Mouse (Mus musculus) left cerebral cortex, postnatal 10 days (tissue): ENCODE data around the gene Pigt. TPM values are rescaled to one million over a fixed set of nuclear protein-coding genes. Genes with fewer than 3 reads are reported as not detected.
A peak's percentile ranks its signal among the peaks of the same experiment; 100 is the strongest.

Experiments used
- DNase-seq, 2 experiments: peaks; one replicate each; pipeline ENCODE4 v3.0.0; 2021 to 2022; ENCODE audit warnings: low spot score in 2 of 2, mixed read lengths in 1 of 2; ENCODE audit errors: extremely low spot score in 1 of 2
- intact Hi-C: fragments of 180-260 bp; cut with DNase I; formaldehyde crosslinking; loops from one replicate; pipeline ENCODE4 v1.15.1; 2025
- total RNA-seq, 2 experiments: library from RNA; stranded (reverse); gene quantifications; 2 replicates each; pipeline ENCODE4 v1.2.3; 2021

The Pigt gene
- 100 to 1,000 TPM; 119 to 124 TPM for total RNA-seq

DNA sequence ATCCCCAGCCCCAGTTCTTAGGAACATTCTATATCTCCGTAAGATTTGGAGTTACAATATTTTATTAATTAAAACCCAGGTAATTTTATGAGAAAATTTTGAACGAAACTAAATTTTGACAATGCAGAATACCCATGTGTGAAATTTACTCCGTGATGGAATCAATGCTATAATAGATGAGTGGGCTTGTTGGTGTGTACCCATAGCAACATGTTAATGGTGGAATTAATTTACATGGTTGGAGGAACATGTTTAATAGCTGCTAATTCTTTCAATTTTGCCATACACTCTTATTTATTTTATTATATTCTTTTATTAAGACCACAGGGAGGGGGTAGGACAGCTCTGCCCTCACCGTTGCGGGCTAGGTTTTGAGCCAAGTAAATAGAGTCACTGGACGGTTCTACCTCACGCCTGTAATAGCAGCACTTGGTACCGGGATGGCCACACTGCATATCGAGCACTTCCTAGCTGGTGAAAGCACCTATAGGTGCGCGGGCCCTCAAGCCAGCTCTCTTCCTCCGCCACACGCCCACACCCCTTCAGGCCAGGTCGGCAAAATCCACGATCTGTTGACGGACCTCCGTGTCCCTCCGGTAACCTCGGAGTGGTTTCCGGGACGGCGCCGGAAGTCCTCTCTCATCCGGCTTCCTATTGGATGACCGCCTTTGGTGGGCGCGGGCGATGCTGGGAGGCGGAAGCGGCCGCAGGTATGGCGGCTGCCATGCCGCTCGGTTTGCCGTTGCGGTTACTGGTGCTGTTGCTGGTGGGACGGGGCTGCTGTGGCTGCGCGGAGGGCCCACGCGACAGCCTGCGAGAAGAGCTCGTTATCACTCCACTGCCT is at the start of gene Pigt:
TSS of gene Pigt (plus strand) at position 674 of the 844 bp plus-strand sequence.
- intact Hi-C loops, result no loop called here
- peak; percentile 81 to 92 for DNase-seq

DNA sequence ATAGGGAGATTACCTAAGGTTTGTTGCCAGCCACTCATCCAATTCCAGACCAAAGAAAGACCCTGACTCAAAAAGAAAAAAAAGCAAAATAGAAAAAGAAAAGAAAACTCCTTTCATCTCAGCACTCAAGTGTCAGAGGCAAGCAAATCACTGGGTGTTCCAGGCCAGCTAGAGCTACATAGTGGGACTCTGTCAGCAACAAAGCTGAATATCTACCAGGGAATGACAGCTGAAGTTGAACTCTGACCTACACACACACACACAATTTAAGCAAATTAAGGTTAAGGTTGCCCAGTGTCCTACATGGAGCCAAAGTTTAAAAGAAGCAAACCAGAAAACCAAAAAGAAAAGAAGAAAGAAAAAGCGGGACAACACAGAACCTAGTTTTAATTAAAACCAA is 49.2 kb upstream of the Pigt start:
- intact Hi-C loops, result no loop called here

DNA sequence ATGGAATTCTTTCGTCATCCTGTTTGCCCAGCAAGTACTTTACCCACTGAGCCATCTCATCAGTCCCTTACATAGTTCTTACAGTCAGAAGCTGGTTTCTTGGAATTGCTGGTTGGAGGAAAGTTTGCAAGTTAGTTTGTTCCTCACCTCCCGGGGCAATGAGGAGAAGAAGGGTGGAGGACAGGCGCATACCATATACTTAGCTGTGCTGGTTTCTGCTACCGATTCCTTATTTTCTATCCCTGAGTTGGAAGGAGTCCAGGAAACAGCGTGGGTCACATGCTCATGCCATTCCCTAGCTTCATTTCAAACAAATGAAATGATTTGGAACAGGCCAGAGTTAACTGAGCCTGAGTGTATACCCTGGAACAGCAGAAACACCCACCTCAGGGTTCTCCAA is 48.4 kb upstream of the Pigt start:
- DNase-seq, result no peak
- intact Hi-C loops, result no loop called here

More for the DNA sequence above, 49.2 kb upstream of the Pigt start:
- no peak for DNase-seq

DNA sequence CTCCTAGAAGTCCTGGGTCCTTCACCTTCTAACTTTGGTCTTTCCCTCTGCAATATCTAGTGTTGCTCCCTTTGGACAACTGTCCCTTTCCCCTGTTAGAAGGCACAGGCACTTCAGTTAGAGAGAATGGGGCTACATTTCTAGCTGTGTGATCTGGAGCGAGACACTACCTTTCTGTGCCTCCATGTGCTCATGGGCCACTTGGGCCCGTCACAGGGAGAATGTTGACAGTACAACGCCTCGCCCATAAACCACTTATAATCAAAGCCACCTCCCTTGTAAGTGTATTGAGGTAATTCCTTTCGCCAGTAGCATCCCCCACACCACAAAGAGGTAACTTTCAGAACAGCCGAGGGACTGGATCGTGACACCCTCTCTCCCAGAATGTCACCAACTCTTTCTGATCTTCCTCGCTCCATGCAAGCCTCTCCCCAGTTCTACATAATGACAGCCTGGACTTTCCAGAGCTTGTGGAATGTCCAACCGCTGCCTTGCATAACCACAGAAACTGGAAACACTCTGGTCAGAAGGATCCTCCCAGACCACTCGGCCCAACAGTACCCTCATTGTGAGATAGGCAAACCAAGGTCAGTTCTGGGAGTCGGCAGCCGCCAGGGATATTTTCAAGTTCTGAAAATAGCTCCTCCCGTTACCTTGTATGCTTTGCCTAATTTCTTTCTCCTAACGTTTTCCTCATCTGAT is 47.8 kb upstream of the Pigt start:
- no peak for DNase-seq
- intact Hi-C loops, result no loop called here

DNA sequence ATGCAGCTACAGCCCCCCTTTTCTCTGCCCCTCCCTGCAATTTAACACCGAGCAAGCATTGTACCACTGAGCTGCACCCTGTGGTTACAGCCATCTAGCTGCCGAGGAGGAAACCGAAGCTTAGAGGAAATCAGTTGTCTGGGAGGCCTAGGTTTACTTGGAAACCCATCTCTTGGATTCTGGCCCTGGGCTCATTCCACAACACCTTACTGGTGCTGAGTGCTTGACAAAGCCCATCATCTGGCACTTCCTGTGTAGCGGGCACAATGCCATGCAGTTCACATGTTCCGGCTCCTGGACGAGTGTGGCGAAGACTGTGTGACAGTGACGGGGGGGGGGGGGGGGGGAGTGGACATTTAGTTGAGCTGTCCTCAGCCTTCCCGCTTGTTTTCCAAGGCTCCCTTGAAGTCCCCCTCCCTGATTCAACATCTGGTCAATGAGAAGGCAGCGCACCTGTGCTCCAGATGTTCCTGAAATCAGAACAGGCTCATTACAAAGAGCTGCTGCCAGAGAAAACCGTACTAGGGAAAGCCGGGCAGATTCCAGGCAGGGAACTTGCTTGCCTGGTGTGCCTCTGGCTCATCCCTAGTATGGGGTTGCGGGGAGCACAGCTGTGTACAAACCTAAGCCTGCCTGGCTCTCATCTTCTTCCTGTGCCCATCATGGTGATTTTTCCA is 45.2 kb upstream of the Pigt start:
- DNase-seq, result no peak
- intact Hi-C loops, result no loop called here

DNA sequence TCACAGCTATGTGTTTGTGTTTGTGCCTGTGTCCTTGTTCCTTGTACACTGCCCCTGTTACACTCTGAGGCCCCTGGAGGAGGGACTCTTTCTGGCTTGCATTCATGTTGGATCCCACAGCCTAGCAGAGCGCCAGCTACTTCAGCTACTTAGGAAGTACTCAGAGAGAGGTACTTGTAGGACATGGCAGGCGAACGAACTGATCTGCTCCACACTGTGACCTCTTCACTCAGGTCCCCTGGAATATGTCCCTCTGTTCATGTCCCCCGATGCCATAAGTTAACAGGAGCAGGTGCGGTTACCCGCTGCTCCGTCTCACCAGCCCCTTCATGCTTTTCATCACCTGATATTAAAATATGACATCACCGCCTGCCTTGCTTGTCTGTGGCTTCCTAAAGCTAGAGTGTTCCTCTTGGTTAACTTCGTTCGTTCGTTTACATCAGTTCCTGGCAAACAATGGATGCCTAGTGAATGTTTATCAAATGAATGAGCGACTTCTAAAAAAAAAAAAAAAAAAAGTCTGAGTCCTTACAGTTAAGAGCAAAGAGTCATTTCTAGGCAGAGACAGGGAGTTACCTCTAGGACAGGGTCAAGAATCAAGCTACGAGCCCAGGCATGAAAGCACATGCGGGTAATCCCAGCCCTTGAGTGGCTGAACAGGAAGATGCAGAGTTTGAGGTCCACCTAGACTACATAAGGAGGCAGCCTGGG is 44.1 kb upstream of the Pigt start:
- intact Hi-C loops, result no loop called here
- no peak for DNase-seq

DNA sequence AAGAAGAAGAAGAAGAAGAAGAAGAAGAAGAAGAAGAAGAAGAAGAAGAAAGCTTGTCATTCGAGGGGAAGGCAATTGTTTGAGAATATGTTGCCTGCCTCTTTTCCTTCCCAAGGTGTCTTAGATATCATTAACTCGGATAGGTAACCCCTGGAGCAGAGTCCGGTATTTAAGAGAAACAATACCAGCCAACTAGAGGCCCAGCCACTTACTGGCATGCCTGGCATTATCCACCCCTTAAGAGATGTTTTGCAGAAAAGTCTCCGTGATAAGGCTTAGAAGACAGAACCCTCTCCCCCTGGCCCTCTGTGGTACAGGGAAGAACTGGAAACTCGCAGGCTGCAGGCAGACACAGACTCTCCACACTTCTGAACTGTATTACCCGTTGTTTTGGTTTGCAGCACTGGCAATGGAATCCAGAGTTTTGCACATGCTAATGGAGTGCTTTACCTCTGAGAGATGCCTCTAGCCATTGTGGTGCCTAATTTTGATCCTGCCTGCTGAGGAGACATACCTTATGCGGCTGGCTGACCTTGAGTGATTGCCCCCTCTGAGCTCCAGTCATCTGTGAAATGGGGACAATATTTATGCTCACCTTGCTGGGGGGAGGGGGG is 43.3 kb upstream of the Pigt start:
- intact Hi-C loops, result loop anchor here (2.0 kb wide), 1 partner anchor 37 kb away; no protein-coding TSS in a partner anchor
- no peak for DNase-seq

DNA sequence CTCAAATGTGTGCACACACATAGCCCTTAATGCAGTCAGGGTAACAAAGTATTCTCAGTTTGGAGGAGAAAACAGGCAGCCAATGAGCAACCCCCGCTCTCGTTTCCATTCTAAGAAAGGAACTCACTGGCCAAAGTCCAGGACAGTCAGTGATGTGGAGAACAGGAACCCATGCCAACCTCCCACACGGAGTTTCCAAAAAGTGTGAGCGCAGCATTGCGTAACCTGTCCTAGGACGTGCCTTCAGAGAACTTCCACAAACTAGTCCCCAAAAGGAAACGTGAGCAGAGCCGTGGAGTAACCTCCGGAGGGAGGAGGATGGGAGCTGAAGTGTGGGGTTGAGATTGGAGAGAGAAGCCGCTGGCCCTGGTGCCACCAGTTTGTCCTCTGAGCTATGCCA is 42.5 kb upstream of the Pigt start:
- intact Hi-C loops, result loop anchor here (2.0 kb wide), 1 partner anchor 38 kb away; no protein-coding TSS in a partner anchor

DNA sequence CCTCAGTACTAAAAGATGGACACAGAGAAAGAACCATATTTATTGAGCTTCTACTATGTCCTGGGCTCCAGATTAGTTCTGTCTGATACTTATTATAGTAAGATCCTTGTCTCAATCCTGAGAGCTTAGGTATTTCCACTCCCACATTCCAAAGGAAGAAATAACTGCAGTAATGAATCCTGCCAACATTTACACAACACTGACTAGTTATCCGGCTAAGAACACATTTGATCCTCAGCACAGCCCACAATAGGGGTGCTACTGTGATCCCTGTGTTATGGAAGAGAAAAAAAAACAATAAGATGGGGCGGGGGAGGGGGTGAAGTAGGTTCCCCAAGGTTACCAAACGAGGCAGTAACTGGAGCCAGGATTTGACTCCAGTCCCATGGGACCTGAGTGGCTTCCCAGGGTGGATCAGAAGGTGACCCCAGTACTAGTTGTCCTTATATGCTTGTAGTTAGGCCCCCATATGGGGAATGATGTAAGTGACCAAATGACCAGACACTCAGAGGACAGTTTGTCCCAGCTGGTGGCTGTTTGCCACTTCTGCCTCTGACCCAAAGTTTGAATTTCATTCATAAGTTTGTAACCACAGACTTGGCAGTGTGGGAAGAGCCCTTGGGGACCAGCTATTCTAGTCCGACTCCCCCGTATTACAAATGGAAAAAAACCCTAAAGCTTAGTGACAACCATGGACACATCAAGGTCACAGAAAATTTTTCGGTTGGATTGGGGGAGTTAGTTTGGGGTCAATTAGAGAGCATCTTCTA is 41.7 kb upstream of the Pigt start:
- DNase-seq, result no peak
- intact Hi-C loops, result loop anchor here (2.0 kb wide), 1 partner anchor 39 kb away; no protein-coding TSS in a partner anchor

More for the DNA sequence above, 42.5 kb upstream of the Pigt start:
- peak; percentile 67 to 69 for DNase-seq

DNA sequence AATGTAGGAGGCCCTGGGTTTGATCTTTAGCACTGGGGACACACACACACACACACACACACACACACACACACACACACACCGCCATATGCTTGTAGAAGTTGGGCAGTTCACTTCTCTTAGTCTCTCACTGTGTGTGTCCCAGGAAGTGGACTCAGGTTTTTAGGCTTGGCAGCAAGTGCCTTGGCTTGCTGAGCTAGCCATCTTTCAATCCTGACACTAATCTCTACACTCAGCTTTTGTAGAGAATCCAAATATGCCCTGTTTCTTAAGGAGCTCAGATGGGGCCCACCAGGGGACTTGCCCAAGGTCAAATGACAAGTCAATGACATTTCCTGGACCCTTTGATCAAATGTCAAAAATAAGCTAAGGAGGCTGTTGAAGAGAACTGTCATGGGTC is 40.9 kb upstream of the Pigt start:
- no peak for DNase-seq
- intact Hi-C loops, result no loop called here

DNA sequence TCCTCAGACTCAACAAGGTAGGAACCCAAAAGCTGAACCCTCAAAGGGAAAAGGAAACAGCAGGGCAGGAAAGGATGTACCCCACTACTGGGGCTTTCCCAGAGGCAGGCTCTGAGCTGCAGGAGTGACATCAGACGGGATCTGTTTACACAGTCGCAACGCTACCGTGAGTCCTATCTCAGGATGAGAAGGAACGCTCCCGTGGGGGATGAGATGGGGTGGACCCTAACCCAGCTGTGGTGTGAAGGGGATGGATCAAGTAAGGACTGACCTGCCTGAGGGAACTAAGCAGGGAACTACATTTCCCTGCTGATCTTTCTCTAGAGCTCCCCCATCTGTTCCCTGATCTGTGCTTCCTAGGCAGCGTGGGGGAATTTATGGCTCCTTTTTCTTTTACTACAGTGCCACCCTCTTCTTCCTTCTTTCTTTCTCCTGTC is 40.4 kb upstream of the Pigt start, which contains the start of gene Sys1:
TSS of gene Sys1 (plus strand) at position 101 of the 437 bp plus-strand sequence.
- intact Hi-C loops, result no loop called here
- peak in 1 of 2 experiments; percentile 40 for DNase-seq

DNA sequence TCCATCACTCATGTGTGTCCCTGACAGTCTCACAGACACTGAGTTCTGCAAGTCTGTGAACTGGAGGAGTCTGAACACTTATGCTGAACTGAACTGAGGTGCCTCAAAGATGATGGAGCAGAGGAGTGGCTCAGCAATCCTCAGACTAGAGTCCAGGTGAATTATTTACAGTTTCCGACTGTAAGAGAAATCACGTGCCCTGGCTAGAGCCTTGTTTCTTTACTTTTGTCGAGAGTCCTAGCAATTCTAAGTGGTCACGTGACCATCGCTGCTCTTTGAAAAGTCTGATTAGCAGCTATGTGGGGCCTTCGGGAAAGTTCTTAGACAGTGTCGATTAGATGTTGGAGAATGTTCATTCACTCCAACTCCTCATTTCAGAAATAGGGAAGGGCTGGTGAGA is 39.4 kb upstream of the Pigt start:
- DNase-seq, result no peak
- intact Hi-C loops, result no loop called here

DNA sequence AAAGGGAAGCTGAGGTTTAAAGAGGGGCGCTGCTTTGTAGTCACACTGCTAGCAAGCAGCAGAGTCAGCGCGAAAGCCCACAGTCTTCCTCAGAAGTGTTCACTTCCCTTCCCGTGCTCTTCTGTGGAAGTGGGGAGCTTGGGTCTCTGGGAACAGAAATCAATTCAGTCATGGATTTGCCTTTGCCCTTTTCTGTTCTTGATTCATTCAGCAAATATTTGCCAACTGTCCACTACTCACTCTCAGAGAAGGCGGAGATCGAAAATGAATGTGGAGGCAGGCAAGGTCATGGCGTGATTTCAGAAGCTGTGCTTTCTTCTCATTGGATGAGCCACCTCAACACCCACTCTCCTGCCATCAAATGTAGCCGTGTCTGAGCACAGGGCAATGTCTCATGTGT is 38.8 kb upstream of the Pigt start:
- intact Hi-C loops, result no loop called here
- no peak for DNase-seq

DNA sequence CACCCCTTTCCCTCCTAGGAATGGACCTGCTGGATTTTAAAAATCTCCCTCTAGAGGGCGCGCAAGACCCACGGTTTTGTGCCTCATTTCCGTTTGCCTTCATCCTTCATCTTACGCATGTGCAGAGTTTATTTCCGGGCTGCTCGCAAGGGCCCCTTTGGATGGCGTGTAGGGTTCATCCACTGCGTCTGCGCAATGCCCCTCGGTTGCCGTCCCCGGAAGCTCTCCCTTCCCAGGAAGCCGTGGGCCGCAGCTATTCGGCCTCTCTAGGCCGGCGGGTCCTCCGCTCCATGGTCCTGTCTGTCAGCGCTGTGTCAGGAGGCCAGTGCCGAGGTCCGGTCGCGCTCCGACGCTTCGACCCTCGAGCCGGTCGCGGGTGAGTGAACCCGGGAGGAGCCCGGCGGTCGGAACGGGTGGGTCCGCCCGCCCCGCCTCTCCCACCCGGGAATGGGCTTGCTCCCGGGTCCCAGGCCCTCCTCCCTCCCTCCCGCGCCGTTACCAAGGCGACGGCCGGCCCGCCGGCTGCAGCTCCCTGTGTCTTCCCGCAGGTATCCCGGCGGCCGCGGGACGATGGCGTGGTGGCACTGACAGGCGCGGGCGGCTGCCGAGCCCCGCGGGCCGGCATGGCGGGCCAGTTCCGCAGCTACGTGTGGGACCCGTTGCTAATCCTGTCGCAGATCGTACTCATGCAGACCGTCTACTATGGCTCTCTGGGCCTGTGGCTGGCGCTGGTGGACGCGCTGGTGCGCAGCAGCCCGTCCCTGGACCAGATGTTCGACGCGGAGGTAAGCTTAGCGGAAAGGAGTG is 36.4 kb upstream of the Pigt start, which contains the start of gene Gm20458:
TSS of gene Gm20458 (plus strand) at position 223 of the 807 bp plus-strand sequence.
- intact Hi-C loops, result no loop called here
- DNase-seq, result peak; percentile 97

DNA sequence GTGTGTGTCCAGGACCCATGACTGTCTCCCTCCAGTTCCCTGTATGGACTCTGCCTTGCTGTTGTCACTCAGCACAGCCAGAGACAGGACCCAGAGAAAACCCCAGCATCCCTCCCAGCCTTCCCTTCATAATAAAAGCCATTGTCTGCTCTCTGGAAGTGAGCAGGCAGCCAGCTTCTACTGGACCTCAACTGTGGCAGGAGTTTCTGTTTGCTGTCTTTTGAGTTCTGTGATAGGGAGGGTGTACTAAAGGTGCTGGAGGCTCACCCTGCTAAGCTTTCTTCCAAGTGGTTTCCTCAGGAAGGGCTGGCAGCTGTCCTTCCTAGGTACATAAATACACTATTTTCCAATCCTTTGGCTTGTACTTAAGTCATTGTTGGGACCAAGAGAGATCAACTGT is 32.2 kb upstream of the Pigt start:
- intact Hi-C loops, result no loop called here
- no peak for DNase-seq

DNA sequence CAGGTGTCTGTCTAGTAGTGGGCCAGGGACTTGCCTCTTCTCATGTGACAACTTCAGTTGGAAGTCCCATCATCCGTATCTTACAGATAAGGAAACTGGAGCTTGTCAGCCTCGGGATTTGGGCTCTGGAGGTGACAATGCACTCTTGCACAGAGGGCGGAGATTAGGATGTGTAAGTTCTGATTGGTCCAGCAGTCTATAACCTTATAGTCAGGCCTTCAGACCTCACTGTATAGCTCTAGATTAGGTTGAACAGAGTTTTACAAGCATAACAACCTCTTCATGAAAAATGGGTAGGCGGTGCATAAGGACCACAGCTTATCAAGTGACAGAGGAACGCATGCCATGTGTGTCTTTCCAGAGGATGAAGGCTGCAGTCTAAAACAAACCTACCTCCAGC is 30.5 kb upstream of the Pigt start:
- intact Hi-C loops, result no loop called here
- no peak for DNase-seq

DNA sequence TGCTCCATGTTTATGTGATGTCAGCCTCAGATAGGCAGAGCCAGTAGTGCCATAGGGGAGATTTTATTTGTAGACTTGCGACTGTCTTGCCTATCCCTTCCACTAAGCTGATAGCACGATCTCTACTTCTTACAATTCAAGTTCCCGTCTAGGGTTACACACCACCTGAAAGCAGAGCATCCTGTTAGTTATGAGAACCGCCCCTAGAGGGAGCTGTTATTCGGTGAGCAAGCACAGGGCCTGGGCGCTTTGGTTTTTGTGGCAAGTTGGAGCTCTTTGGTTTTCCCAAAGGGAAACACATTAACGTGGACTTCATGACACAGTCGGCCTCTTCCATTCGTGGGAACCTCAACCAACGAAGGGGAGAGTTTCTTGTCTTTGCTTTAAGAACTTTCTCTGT is 27.1 kb upstream of the Pigt start:
- intact Hi-C loops, result loop anchor here (10.0 kb wide), 1 partner anchor 95 kb away; the partner anchor contains the start of gene Wfdc2
- DNase-seq, result peak in 1 of 2 experiments; percentile 67
